Mouse (Mus musculus) heart, embryonic 11.5 days (tissue): ENCODE results near the gene Dsp. TPM values are rescaled to one million over a fixed set of nuclear protein-coding genes. Genes with fewer than 3 reads are reported as not detected.

ENCODE experiments used
- ATAC-seq: fragments of 200-750 bp; cut with Nextera tagmentation; replicated peaks from 2 replicates; pipeline ENCODE4 v1.8.0; 2017; ENCODE audit warnings: moderate library complexity; ENCODE audit not compliant: insufficient number of reproducible peaks, low FRiP score, low TSS enrichment
- H3K27ac ChIP-seq: fragments of 300-500 bp; sonication (generic); 2 replicates; pipeline ENCODE4 v1.5.1; 2014; ENCODE audit warnings: mild to moderate bottlenecking, low read depth, low read length
- H3K27me3 ChIP-seq: fragments of 300-500 bp; sonication (generic); 2 replicates; pipeline ENCODE4 v1.6.1; 2014; ENCODE audit warnings: mild to moderate bottlenecking, low read length, mixed read lengths; ENCODE audit not compliant: control insufficient read depth, insufficient read depth
- H3K36me3 ChIP-seq: fragments of 300-500 bp; sonication (generic); 2 replicates; pipeline ENCODE4 v1.6.1; 2014; ENCODE audit warnings: mild to moderate bottlenecking, low read length, moderate library complexity, mixed read lengths; ENCODE audit not compliant: control insufficient read depth, insufficient read depth
- H3K4me1 ChIP-seq: fragments of 300-500 bp; sonication (generic); 2 replicates; pipeline ENCODE4 v1.6.1; 2014; ENCODE audit warnings: low read length; ENCODE audit not compliant: control insufficient read depth, insufficient read depth
- H3K4me2 ChIP-seq: fragments of 300-500 bp; sonication (generic); 2 replicates; pipeline ENCODE4 v1.6.1; 2014; ENCODE audit warnings: mild to moderate bottlenecking, moderate library complexity
- H3K4me3 ChIP-seq: fragments of 300-500 bp; sonication (generic); 2 replicates; pipeline ENCODE4 v1.5.1; 2014; ENCODE audit warnings: low read depth, low read length
- H3K9ac ChIP-seq: fragments of 300-500 bp; sonication (generic); 2 replicates; pipeline ENCODE4 v1.6.1; 2014; ENCODE audit warnings: mild to moderate bottlenecking, low read depth, low read length, moderate library complexity
- H3K9me3 ChIP-seq: fragments of 300-500 bp; sonication (generic); replicated peaks from 2 replicates; pipeline ENCODE4 v1.6.1; 2016; ENCODE audit warnings: low read length; ENCODE audit not compliant: control insufficient read depth
- WGBS: fragments of 180-500 bp; shearing (Covaris S2); extraction: QIAGEN DNeasy Blood & Tissue Kit; methylation state at CpG from one replicate; pipeline ENCODE4 v1.1.7; 2014; ENCODE audit not compliant: insufficient replicate concordance; 5-methylcytosine and 5-hydroxymethylcytosine counted together
- polyA plus RNA-seq: library from polyadenylated mRNA; unstranded; fragments of >200 nt; fragmentation: Nextera tagmentation; extraction: Ambion mirVana; gene quantifications from 2 replicates; pipeline ENCODE4 v1.2.1, GENCODE M21; 2014

Dsp gene
- polyA plus RNA-seq, 1 experiment from 2014 or later, result 51.8 TPM

GRCm38 (mm10) chr13:38204702-38205482 is 53.8 kb downstream of the Dsp start, which contains the start of gene Snrnp48:
TSS of gene Snrnp48 (plus strand) at chr13:38204938.
- no peaks in the 10 kb centered on the region for H3K9me3 ChIP-seq
- H3K27me3 ChIP-seq, result no peaks in the 10 kb centered on the region
- no peaks in the 10 kb centered on the region; the same call in 1 of the 2 replicates for H3K36me3 ChIP-seq
- ATAC-seq, result peak; percentile 90
- peak within 1 kb of the TSS; percentile 73 for H3K27ac ChIP-seq
- peak within 1 kb of the TSS; percentile 73 for H3K4me3 ChIP-seq
- peaks cover 11% of the 10 kb centered on the region; the same call in 1 of the 2 replicates for H3K4me1 ChIP-seq
- under 1% methylated on average over 59 of the region's 59 CpGs for WGBS
- peak within 1 kb of the TSS; percentile 85 for H3K9ac ChIP-seq
- peak within 1 kb of the TSS; percentile 54 for H3K4me2 ChIP-seq

DNA sequence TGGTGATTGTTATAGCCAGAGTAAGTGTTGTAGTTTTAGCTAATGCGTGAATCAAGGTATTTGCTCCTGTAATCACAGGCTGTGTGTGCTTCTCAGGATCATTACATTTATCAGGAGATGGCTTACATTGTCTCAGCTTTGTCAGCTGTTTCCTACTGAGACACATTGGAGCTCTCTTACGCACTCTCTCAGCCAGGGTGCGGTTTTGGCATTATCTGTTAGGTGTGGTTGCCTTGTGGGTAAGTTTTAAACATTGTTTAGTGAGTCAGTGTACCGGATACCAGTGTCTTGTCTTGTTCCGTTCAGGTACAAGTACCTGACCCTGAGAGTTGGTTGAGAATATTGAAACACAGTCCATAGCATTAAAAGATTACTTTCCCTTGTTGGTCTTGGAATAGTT is 60.0 kb downstream of the Dsp start:
- Histone ChIP-seq H3K36me3 (peaks cover 15% of the 10 kb centered on the region), H3K4me3 (no peak overlapping the region), H3K27me3 (no peaks in the 10 kb centered on the region), H3K27ac (no peak overlapping the region), H3K4me1 (peaks cover 6% of the 10 kb centered on the region; the same call in 1 of the 2 replicates), H3K9ac (no peak overlapping the region), H3K4me2 (no peak overlapping the region), H3K9me3 (no peaks in the 10 kb centered on the region)
- 89% methylated on average over 5 of the region's 5 CpGs for WGBS
- ATAC-seq, result no peak

DNA sequence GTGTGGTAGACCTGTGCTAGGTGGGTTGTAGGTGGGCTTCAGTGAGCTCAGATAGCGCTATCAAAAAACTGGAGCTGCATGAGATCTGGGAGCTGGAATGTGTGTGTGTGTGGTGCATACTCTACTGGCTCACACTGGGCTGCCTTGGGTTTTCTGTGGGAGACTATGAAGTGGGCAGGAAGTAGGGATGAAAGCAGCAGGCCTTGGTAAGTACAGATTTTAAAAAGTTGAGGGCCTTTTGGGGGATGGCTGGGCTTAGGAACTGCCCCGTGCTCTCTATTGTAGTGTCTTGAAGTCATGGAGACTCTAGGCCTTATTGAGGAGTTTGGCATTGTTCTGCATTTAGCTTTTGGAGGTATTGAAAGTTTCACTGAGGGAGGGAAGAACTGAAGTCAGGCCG is 67.6 kb downstream of the Dsp start:
- Histone ChIP-seq H3K36me3 (peaks cover 44% of the 10 kb centered on the region), H3K4me1 (no peaks in the 10 kb centered on the region), H3K9me3 (no peaks in the 10 kb centered on the region), H3K27me3 (no peaks in the 10 kb centered on the region), H3K4me2 (no peak overlapping the region), H3K27ac (no peak overlapping the region), H3K9ac (no peak overlapping the region), H3K4me3 (no peak overlapping the region)
- 92% methylated on average over 3 of the region's 3 CpGs for WGBS
- ATAC-seq, result no peak

DNA sequence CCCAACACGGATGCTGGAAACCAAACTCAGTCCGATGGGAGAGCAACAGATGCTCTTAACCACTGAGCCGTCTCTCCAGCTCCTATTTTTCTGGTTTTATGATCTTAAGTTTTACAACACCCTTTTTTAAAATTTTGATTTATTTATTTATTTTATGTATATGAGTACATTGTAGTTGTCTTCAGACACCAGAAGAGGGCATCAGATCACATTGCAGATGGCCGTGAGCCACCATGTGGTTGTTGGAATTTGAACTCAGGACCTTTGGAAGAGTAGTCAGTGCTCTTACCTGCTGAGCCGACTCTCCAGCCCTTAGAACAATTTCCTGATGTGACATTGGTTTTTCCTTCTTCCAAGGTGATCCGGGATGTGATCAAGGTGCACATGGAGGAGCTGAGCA is 69.2 kb downstream of the Dsp start:
- no peak overlapping the region for H3K4me3 ChIP-seq
- peaks cover 58% of the 10 kb centered on the region for H3K36me3 ChIP-seq
- H3K4me2 ChIP-seq, result no peak overlapping the region
- no peaks in the 10 kb centered on the region for H3K9me3 ChIP-seq
- no peak for ATAC-seq
- H3K27ac ChIP-seq, result no peak overlapping the region
- 94% methylated on average over 6 of the region's 6 CpGs for WGBS
- H3K9ac ChIP-seq, result no peak overlapping the region
- H3K27me3 ChIP-seq, result no peaks in the 10 kb centered on the region
- no peaks in the 10 kb centered on the region for H3K4me1 ChIP-seq

DNA sequence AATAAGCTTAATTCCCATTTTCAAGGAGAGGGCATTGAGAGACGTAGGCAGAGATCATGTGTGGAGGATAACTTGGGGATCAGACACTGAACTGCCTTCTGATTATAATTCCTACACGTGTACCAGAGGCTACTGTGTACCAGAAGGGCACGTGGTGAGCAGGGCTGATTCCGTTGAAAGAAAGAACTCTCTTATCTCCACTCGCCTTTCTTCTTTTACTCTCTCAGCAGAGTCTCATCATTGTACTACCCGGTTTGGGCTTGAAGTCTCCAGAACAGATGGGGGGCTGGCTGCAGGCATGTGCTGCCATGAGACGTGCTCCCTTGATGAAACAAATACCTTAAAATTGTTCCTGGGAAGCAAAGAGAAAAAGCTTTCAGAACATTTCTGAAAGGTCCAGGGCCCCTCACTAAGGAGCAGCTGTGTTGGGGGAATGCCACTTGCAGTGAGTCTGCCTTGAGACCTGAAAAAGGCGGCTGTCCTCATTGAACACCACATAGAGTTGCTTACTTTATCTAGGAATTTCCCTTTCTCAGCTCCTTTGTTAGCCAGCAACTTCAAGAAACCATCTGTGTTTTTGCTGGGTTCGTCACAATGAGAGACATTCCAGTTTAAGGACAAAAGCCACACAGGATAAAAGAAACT is 79.2 kb downstream of the Dsp start:
- no peak overlapping the region for H3K4me3 ChIP-seq
- 64% methylated on average over 9 of the region's 9 CpGs for WGBS
- H3K9ac ChIP-seq, result no peak overlapping the region
- H3K4me1 ChIP-seq, result no peaks in the 10 kb centered on the region
- no peaks in the 10 kb centered on the region for H3K9me3 ChIP-seq
- no peak overlapping the region for H3K27ac ChIP-seq
- H3K4me2 ChIP-seq, result no peak overlapping the region
- H3K36me3 ChIP-seq, result peaks cover 13% of the 10 kb centered on the region; the same call in 1 of the 2 replicates
- H3K27me3 ChIP-seq, result no peaks in the 10 kb centered on the region
- ATAC-seq, result no peak

DNA sequence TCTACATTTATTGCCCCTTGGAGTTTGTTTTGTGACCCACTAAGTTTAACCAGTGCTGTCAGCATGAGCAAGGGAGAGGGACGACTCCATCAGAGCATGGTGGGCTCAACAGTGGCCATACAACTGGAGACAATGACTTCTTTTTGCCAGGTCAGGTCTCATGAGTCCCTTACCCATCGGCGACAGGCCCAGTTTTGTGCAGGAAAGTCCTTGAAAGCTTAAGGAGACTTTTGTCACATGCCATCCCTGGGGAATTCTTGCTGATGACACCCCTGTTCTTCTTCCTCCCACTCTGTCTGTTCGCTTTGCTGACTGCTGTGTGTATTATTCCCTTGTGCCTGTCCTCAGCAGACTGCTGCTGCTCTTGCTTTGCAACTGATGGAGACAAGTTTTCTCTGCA is 81.3 kb downstream of the Dsp start:
- Histone ChIP-seq H3K4me2 (no peak overlapping the region), H3K9ac (no peak overlapping the region), H3K9me3 (no peaks in the 10 kb centered on the region), H3K27me3 (no peaks in the 10 kb centered on the region), H3K27ac (no peak overlapping the region), H3K4me3 (no peak overlapping the region), H3K4me1 (no peaks in the 10 kb centered on the region), H3K36me3 (peaks cover 12% of the 10 kb centered on the region; the same call in 1 of the 2 replicates)
- ATAC-seq, result no peak
- WGBS, result 76% methylated on average over 4 of the region's 4 CpGs

DNA sequence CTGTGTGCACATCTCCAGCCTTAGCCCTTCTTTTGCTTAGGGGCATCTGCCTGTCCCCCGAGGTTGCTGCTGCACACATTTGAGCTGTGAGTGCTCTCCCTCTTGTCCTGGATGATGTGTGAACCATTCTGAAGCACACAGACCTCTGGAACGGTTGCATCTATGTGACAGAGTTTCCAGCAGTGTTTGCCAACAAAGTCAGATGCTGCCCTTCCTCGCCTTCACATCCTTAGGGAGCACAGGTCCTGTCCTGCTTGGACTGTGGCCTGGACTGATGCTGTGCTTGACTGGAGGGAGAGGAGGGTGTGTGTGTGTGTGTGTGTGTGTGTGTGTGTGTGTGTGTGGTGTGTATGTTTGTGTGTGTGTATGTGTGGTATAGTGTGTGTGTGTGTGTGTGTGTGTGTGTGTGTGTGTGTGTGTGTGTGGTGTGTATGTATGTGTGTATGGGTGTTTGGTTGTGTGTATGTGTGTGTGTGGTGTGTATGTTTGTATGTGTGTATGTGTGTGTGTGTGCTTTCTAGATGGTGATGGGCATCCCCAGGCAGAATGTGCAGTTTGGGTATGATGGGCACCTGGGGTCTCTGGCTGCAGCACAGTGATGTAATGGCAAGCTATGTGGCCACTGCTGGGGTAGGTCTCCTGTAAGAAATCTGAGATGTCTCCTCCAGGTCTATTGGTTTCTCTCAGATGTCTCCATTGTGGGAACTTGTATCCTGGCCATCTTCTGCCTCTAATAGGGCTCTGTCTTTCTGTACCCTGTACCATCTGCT is 81.9 kb downstream of the Dsp start:
- ATAC-seq, result no peak
- 66% methylated on average over 3 of the region's 3 CpGs for WGBS
- no peak overlapping the region for H3K9ac ChIP-seq
- H3K36me3 ChIP-seq, result peaks cover 8% of the 10 kb centered on the region; the same call in 1 of the 2 replicates
- H3K4me3 ChIP-seq, result no peak overlapping the region
- no peak overlapping the region for H3K27ac ChIP-seq
- H3K4me1 ChIP-seq, result no peaks in the 10 kb centered on the region
- H3K9me3 ChIP-seq, result no peaks in the 10 kb centered on the region
- H3K4me2 ChIP-seq, result no peak overlapping the region
- H3K27me3 ChIP-seq, result no peaks in the 10 kb centered on the region

DNA sequence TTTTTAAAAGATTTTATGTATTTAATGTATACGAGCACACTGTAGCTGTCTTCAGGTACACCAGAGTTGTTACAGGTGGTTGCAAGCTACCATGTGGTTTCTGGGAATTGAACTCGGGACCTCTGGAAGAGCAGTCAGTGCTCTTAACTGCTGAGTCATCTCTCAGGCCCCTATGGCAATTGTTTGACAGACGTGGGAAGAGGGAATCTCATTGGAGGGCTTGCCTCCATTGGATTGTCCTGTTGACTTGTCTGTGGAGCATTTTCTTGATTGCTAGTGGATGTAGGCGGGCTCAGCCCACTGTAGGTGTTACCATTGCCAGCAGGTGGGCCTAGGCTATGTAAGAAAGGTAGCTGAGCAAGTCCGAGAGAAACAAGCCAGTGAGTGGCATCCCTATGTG is 83.6 kb downstream of the Dsp start:
- Histone ChIP-seq H3K27ac (no peak overlapping the region), H3K27me3 (no peaks in the 10 kb centered on the region), H3K9ac (no peak overlapping the region), H3K36me3 (no peaks in the 10 kb centered on the region; the same call in 1 of the 2 replicates), H3K9me3 (no peaks in the 10 kb centered on the region), H3K4me2 (no peak overlapping the region), H3K4me1 (no peaks in the 10 kb centered on the region), H3K4me3 (no peak overlapping the region)
- 75% methylated on average over 5 of the region's 5 CpGs for WGBS
- no peak for ATAC-seq
